Mouse (Mus musculus) lung, postnatal 0 days (tissue): Measurements from ENCODE around the gene Sox18.

ENCODE experiments used
- CTCF ChIP-seq: IDR thresholded peaks from 2 replicates; pipeline ENCODE4 v1.5.1; 2016; ENCODE audit warnings: antibody characterized with exemption, mild to moderate bottlenecking
- EP300 ChIP-seq: IDR thresholded peaks from 2 replicates; pipeline ENCODE4 v1.6.1; 2016; ENCODE audit warnings: antibody characterized with exemption, mild to moderate bottlenecking, control low read depth

GRCm38 (mm10) chr2:181696801-181697420 is 25.5 kb upstream of the Sox18 start:
- no peak for TF ChIP-seq CTCF
- no peak for TF ChIP-seq EP300
